Mouse (Mus musculus): ENCODE results near the gene Evl.

GRCm38 (mm10) chr12:108671541-108671940 lies 117.0 kb downstream of the Evl start:
- no peak for TF ChIP-seq POLR2A (IDR thresholded peaks at IDR 0.05; ENCODE audit: low read depth, low read length)
- TF ChIP-seq RAD21 (IDR thresholded peaks at IDR 0.05; ENCODE audit: low read depth, low read length) = no peak
- TF ChIP-seq UBTF (IDR thresholded peaks at IDR 0.05; ENCODE audit: low read depth, low read length) = no peak
- no peak for TF ChIP-seq CTCF (conservative IDR thresholded peaks at IDR 0.05 in 1 of 2, IDR thresholded peaks at IDR 0.05 in 1 of 2; ENCODE audit: low read depth in 2 of 2, low read length in 2 of 2)
